Comparison of ENCODE assay signal across 8 mouse cellular contexts in the genomic region with DNA sequence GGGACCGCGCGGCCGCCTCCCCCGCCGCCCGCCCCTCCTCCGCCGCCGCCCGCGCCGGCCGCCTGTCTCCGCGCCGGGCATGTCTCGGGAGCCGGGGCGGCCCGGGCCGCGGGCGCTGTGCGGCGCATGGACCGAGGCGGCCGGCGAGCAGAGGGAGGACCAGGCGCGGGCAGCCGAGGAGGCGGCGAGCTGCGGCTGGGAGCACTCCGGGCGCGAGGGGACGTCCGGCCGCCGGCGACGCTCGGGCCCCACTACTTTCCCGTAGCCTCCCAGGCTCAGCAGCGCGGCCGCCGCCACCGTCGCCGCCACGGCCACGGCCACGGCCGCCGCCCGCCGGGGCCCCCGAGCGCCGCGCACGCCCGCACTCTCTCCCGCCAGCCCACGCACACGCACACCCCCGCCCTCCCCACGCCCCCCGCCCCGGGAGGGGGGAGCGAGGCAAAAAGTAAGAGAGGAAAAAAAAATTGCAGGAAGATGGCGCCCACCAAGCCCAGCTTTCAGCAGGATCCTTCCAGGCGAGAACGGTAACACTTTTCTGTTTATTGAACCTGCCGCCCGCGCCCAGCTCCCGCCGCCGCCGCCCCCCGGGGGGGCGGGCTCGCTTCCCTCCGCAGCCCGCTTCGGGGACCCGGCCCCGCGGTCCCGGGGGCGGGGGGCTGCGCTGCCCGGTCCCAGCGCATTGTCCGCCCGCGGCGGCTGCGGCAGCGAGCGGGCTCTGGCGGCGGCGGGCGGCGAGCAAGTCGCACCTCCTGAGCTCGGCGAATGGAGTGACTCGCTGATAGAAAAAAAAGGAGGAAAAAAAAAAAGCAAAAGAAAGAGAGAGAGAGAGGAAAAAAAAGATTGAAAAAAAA. TPM values are rescaled to one million over a fixed set of nuclear protein-coding genes. Genes with fewer than 3 reads are reported as not detected.
DNase-seq lines count a peak whose midpoint lies in the region; ATAC-seq and TF ChIP-seq lines count a peak whose summit lies in the region.

No protein-coding gene starts in this region.

- DNase-seq in heart, adult 2 months: peak; percentile 29 to 41
- no peak for DNase-seq in heart, adult 9 months (ENCODE audit: low spot score in 2 of 2)
- peak; percentile 73 for DNase-seq in NIH3T3 (ENCODE audit: low read depth)
- DNase-seq in embryo, embryonic 11.5 days (ENCODE audit: low read depth, low spot score): peak; percentile 26
- peak; percentile 41 for DNase-seq in heart, postnatal 0 days (ENCODE audit: low spot score)
- peak; percentile 19 to 40 for DNase-seq in left cerebral cortex, postnatal 36 days (ENCODE audit: low spot score in 2 of 2)
- DNase-seq in spleen, postnatal 14 days (ENCODE audit: low spot score in 2 of 2): no peak

- no peaks in the 10 kb centered on the region for H3K36me3 ChIP-seq in heart, adult 2 months (ENCODE audit: control insufficient read depth, insufficient read depth, low read length)
- H3K36me3 ChIP-seq in heart, postnatal 0 days (replicated peaks; ENCODE audit: control insufficient read depth, insufficient read depth, low read length): no peaks in the 10 kb centered on the region
- no peaks in the 10 kb centered on the region for H3K36me3 ChIP-seq in midbrain, embryonic 15.5 days (replicated peaks)

- no peak for TF ChIP-seq EP300 in heart, adult 2 months (IDR thresholded peaks at IDR 0.05; ENCODE audit: insufficient read depth, low read depth, low read length)
- no peak for TF ChIP-seq EP300 in heart, postnatal 0 days (IDR thresholded peaks at IDR 0.05; ENCODE audit: low read depth)

- no peak for TF ChIP-seq POLR2A in heart, adult 2 months (IDR thresholded peaks at IDR 0.05; ENCODE audit: insufficient read depth, low read depth, low read length)

- no peak overlapping the region for H3K27ac ChIP-seq in heart, adult 2 months
- peak overlapping the region; percentile 73 for H3K27ac ChIP-seq in heart, postnatal 0 days (ENCODE audit: low read depth)
- peak overlapping the region; percentile 93 for H3K27ac ChIP-seq in midbrain, embryonic 15.5 days

- peak overlapping the region; percentile 55 for H3K4me3 ChIP-seq in heart, adult 2 months
- peak overlapping the region; percentile 81 for H3K4me3 ChIP-seq in heart, postnatal 0 days (ENCODE audit: low read depth, low read length)
- H3K4me3 ChIP-seq in midbrain, embryonic 15.5 days: peak overlapping the region; percentile 76

- H3K27me3 ChIP-seq in heart, adult 2 months (ENCODE audit: control insufficient read depth, insufficient read depth, low read length): peaks cover 23% of the 10 kb centered on the region
- peaks cover 66% of the 10 kb centered on the region for H3K27me3 ChIP-seq in heart, postnatal 0 days (ENCODE audit: control insufficient read depth, insufficient read depth, low read length)
- H3K27me3 ChIP-seq in midbrain, embryonic 15.5 days (replicated peaks): no peaks in the 10 kb centered on the region

- WGBS in heart, adult 2 months: 3% methylated on average over 112 of the region's 115 CpGs
- under 1% methylated on average over 57 of the region's 115 CpGs for WGBS in heart, postnatal 0 days
- WGBS in midbrain, embryonic 15.5 days: under 1% methylated on average over 102 of the region's 115 CpGs

- H3K9ac ChIP-seq in heart, adult 2 months (ENCODE audit: low read depth, low read length): peak overlapping the region; percentile 77
- peak overlapping the region; percentile 65 for H3K9ac ChIP-seq in heart, postnatal 0 days (replicated peaks; ENCODE audit: low read depth, low read length)
- H3K9ac ChIP-seq in midbrain, embryonic 15.5 days: peak overlapping the region; percentile 91

- H3K9me3 ChIP-seq in heart, postnatal 0 days (replicated peaks; ENCODE audit: control insufficient read depth, low read length): no peaks in the 10 kb centered on the region
- no peaks in the 10 kb centered on the region for H3K9me3 ChIP-seq in midbrain, embryonic 15.5 days

- no peaks in the 10 kb centered on the region for H3K79me2 ChIP-seq in heart, adult 2 months (replicated peaks; ENCODE audit: control insufficient read depth, insufficient read depth, low read length)

- peaks cover 2% of the 10 kb centered on the region; the same call in 1 of the 2 replicates for H3K4me1 ChIP-seq in heart, adult 2 months (ENCODE audit: control insufficient read depth, insufficient read depth, low read length)
- peaks cover 7% of the 10 kb centered on the region; the same call in 1 of the 2 replicates for H3K4me1 ChIP-seq in heart, postnatal 0 days (ENCODE audit: control insufficient read depth, insufficient read depth)
- H3K4me1 ChIP-seq in midbrain, embryonic 15.5 days: peaks cover 44% of the 10 kb centered on the region

- peak; percentile 11; the same call in 1 of the 2 replicates for TF ChIP-seq CTCF in heart, adult 2 months (IDR thresholded peaks at IDR 0.05)
- TF ChIP-seq CTCF in heart, postnatal 0 days (IDR thresholded peaks at IDR 0.05; ENCODE audit: low read depth): no peak

- peak overlapping the region; percentile 98 for H3K4me2 ChIP-seq in heart, postnatal 0 days (ENCODE audit: low read depth, low read length)
- peak overlapping the region; percentile 78 for H3K4me2 ChIP-seq in midbrain, embryonic 15.5 days

- ATAC-seq in heart, postnatal 0 days (ENCODE audit: insufficient read depth, low read depth): peak; percentile 54
- peak; percentile 59 for ATAC-seq in midbrain, embryonic 15.5 days (replicated peaks)

- intact Hi-C loops in heart, adult 2 months (cut with DNase I): no loop called here
- intact Hi-C loops in left cerebral cortex, postnatal 36 days (cut with DNase I): loop anchor here (5.0 to 10.0 kb wide), 2 partner anchors 188 to 810 kb away; no protein-coding TSS in a partner anchor

RNA-seq across cellular contexts. Expression of a gene that starts 4.3 kb away (rescaled TPM):
- under 1 TPM; 0.10 to 0.64 TPM for total RNA-seq in heart, adult 2 months (2021)
- polyA plus RNA-seq in heart, adult 2 months (2012; rRNA removed): 0.02 and 0.18 TPM in 2 replicates
- 0.50 TPM in 2 replicates for total RNA-seq in heart, postnatal 0 days (2014; rRNA removed; ENCODE audit: low replicate concordance)
- polyA plus RNA-seq in heart, postnatal 0 days (2015; fragmentation: Nextera tagmentation; extraction: Ambion mirVana): 0.61 and 0.67 TPM in 2 replicates
- total RNA-seq in left cerebral cortex, postnatal 36 days (2021): 10 to 100 TPM; 16.4 to 16.5 TPM
- 28.3 and 31.3 TPM in 2 replicates for polyA plus RNA-seq in midbrain, embryonic 15.5 days (2015; fragmentation: Nextera tagmentation; extraction: Ambion mirVana)

Comparison
In these comparisons a context has a peak if more than half of its experiments do, and no peak if none do; other contexts are left out.
1. DNase-seq: peak in heart, adult 2 months (2 of 2), NIH3T3 (single experiment), embryo, embryonic 11.5 days (single experiment), heart, postnatal 0 days (single experiment) and left cerebral cortex, postnatal 36 days (2 of 2); none in heart, adult 9 months (0 of 2) and spleen, postnatal 14 days (0 of 2).
2. RNA of a gene that starts 4.3 kb away (total RNA-seq): 16.4 to 16.5 TPM in left cerebral cortex, postnatal 36 days; 0.10 to 0.64 TPM in heart, adult 2 months and 0.50 TPM in heart, postnatal 0 days; every median in the first group is over 10 times any median in the second.
3. Peak in every context shown above with its lines, with median percentiles within 50 percentile points of each other: H3K4me3 ChIP-seq and H3K9ac ChIP-seq.